Mouse (Mus musculus) lung, postnatal 4 days (tissue): Measurements from ENCODE around the gene Icam1.
A peak's percentile ranks its signal among the peaks of the same experiment; 100 is the strongest.

Experiments used
- DNase-seq, 2 experiments: peaks; one replicate each; pipeline ENCODE4 v3.0.0; 2021

Icam1 gene

GRCm38 (mm10) chr9:21015571-21016130 lies at the start of gene Icam1:
Icam1 (plus strand) TSS chr9:21015985.
- DNase-seq = peak; percentile 89 to 90

- no peak for DNase-seq
Measured at GRCm38 (mm10) chr9:20966008-20966407, 49.8 kb upstream of the Icam1 start.

- DNase-seq = no peak
Measured at GRCm38 (mm10) chr9:20966747-20967146, 49.0 kb upstream of the Icam1 start.

- peak; percentile 63 to 87 for DNase-seq
Measured at GRCm38 (mm10) chr9:20971751-20972140, 44.0 kb upstream of the Icam1 start.

- peak; percentile 49 to 68 for DNase-seq
Measured at GRCm38 (mm10) chr9:20972141-20972992, 43.4 kb upstream of the Icam1 start.

GRCm38 (mm10) chr9:20973001-20973681 lies 42.6 kb upstream of the Icam1 start:
- no peak for DNase-seq

- DNase-seq = peak; percentile 37 to 50
Measured at GRCm38 (mm10) chr9:20973682-20974075, 42.1 kb upstream of the Icam1 start.

GRCm38 (mm10) chr9:20975431-20976215 lies 40.2 kb upstream of the Icam1 start:
- DNase-seq = peak; percentile 76 to 88

- peak; percentile 90 to 95 for DNase-seq
Measured at GRCm38 (mm10) chr9:20976216-20976960, 39.4 kb upstream of the Icam1 start, which contains the start of gene S1pr2. S1pr2 (minus strand) TSS chr9:20976781.

GRCm38 (mm10) chr9:20976961-20977689 lies 38.7 kb upstream of the Icam1 start:
- DNase-seq = no peak

- peak; percentile 45 to 50 for DNase-seq
Measured at GRCm38 (mm10) chr9:20978409-20979095, 37.2 kb upstream of the Icam1 start.

- DNase-seq = no peak
Measured at GRCm38 (mm10) chr9:20979181-20979580, 36.6 kb upstream of the Icam1 start.

GRCm38 (mm10) chr9:20979769-20980168 lies 36.0 kb upstream of the Icam1 start:
- no peak for DNase-seq

- no peak for DNase-seq
Measured at GRCm38 (mm10) chr9:20982171-20982570, 33.6 kb upstream of the Icam1 start.

GRCm38 (mm10) chr9:20983169-20983568 lies 32.6 kb upstream of the Icam1 start:
- DNase-seq = no peak

- DNase-seq = peak; percentile 56 to 88
Measured at GRCm38 (mm10) chr9:20986952-20987686, 28.7 kb upstream of the Icam1 start.

GRCm38 (mm10) chr9:20987953-20988352 lies 27.8 kb upstream of the Icam1 start:
- DNase-seq = no peak

GRCm38 (mm10) chr9:20990861-20991260 lies 24.9 kb upstream of the Icam1 start:
- DNase-seq = peak; percentile 74 to 86

- DNase-seq = no peak
Measured at GRCm38 (mm10) chr9:20991587-20991986, 24.2 kb upstream of the Icam1 start.
